Mouse (Mus musculus) gastrocnemius, adult 18-20 months (tissue): ENCODE data around the gene Strip2. TPM values are rescaled to one million over a fixed set of nuclear protein-coding genes. Genes with fewer than 3 reads are reported as not detected.

ENCODE experiments used
- DNase-seq: peaks from one replicate; pipeline ENCODE4 v3.0.0; 2021; ENCODE audit warnings: low spot score
- long read RNA-seq, 2 experiments: library from polyadenylated mRNA; stranded (forward); transcript quantifications; one replicate each; pipeline ENCODE4 v2.0.0; 2021
- total RNA-seq, 2 experiments: library from RNA; stranded (reverse); gene quantifications; 2 replicates each; pipeline ENCODE4 v1.2.3; 2021

The Strip2 gene
- 1 to 10 TPM; 1.1 to 1.2 TPM for total RNA-seq
- long read RNA-seq, experiment 1: 0 reads
- long read RNA-seq, experiment 2: 0 reads

GRCm38 (mm10) chr6:29916530-29917382 is at the start of gene Strip2:
Gene Strip2 (plus strand): TSS chr6:29917012.
- peak; percentile 93 for DNase-seq

- DNase-seq: no peak
These were observed 48.4 kb upstream of the Strip2 start for GRCm38 (mm10) chr6:29868341-29868895.

- no peak for DNase-seq
These were observed 43.2 kb upstream of the Strip2 start for GRCm38 (mm10) chr6:29873654-29874053.

GRCm38 (mm10) chr6:29875576-29875975 is 41.2 kb upstream of the Strip2 start:
- DNase-seq: no peak

- no peak for DNase-seq
These were observed 40.0 kb upstream of the Strip2 start for GRCm38 (mm10) chr6:29876782-29877181.

GRCm38 (mm10) chr6:29879579-29879978 is 37.2 kb upstream of the Strip2 start:
- DNase-seq: no peak

- no peak for DNase-seq
These were observed 36.0 kb upstream of the Strip2 start for GRCm38 (mm10) chr6:29880796-29881195.

- DNase-seq: no peak
These were observed 34.9 kb upstream of the Strip2 start for GRCm38 (mm10) chr6:29881936-29882335.

GRCm38 (mm10) chr6:29882870-29883269 is 33.9 kb upstream of the Strip2 start:
- no peak for DNase-seq

- DNase-seq: no peak
These were observed 25.7 kb upstream of the Strip2 start for GRCm38 (mm10) chr6:29891151-29891550.

- DNase-seq: no peak
These were observed 19.8 kb upstream of the Strip2 start for GRCm38 (mm10) chr6:29896976-29897375.

- DNase-seq: no peak
These were observed 15.4 kb upstream of the Strip2 start for GRCm38 (mm10) chr6:29901450-29901849.

GRCm38 (mm10) chr6:29902256-29902655 is 14.6 kb upstream of the Strip2 start:
- DNase-seq: no peak

- DNase-seq: no peak
These were observed 13.4 kb upstream of the Strip2 start for GRCm38 (mm10) chr6:29903343-29903914.

GRCm38 (mm10) chr6:29904281-29904680 is 12.5 kb upstream of the Strip2 start:
- no peak for DNase-seq

GRCm38 (mm10) chr6:29910631-29911030 is 6.2 kb upstream of the Strip2 start:
- no peak for DNase-seq

GRCm38 (mm10) chr6:29913673-29914072 is 3.1 kb upstream of the Strip2 start:
- no peak for DNase-seq

GRCm38 (mm10) chr6:29914136-29914535 is 2.7 kb upstream of the Strip2 start:
- no peak for DNase-seq

- DNase-seq: no peak
These were observed 976 bp upstream of the Strip2 start for GRCm38 (mm10) chr6:29915836-29916235.

- DNase-seq: no peak
These were observed 540 bp downstream of the Strip2 start for GRCm38 (mm10) chr6:29917383-29917720.

GRCm38 (mm10) chr6:29917947-29918346 is 1.1 kb downstream of the Strip2 start:
- no peak for DNase-seq

- peak; percentile 68 for DNase-seq
These were observed 6.7 kb downstream of the Strip2 start for GRCm38 (mm10) chr6:29923501-29923900.
